Mouse (Mus musculus): ENCODE results near the gene Ptgr2.

DNA sequence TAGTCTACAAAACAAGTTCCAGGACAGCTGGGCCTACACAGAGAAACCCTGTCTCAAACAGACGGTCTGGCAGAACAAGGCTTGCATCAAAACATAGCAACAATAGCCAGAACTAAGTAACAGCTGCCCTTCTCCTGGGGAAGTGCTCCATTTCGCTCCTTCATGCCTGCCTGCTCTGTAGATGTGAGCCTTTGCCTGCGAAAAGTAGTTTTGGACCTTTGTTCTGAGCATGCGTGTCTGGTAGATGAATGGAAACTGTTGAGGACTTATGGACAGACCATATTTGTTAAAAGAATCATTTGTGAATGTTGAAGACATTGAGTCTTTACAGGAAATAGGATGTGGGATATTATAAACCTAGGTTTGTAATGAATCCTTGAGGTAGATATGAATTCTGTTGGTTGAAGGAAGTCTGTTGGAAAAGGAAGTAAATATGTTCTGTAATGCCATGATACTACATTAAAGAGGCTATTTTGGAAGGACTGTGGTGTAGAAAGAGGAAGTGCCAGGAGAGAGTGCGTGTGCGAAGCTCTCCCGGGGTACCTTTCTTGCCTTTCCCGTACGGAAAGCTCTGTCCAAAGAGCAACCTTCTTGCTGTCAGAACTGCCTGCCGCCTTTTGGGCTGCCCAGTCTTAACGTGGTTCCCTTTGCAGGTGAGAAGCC, 52.1 kb downstream of the Ptgr2 start:
- TF ChIP-seq CTCF (IDR thresholded peaks at IDR 0.05; ENCODE audit: low read depth) (no peak), EP300 (optimal IDR thresholded peaks at IDR 0.05) (no peak)
